Mouse (Mus musculus) ES-E14 (cell line): ENCODE data around the gene Rrnad1. TPM values are rescaled to one million over a fixed set of nuclear protein-coding genes. Genes with fewer than 3 reads are reported as not detected.

Experiments
- DNase-seq: peaks from one replicate; pipeline ENCODE4 v3.0.0-alpha.2; 2013; ENCODE audit warnings: low read depth, low spot score
- H3K27ac ChIP-seq: 2 replicates; pipeline ENCODE4 v1.5.1; 2012; ENCODE audit warnings: low read depth, mild to moderate bottlenecking, low read length, moderate library complexity, mixed read lengths; ENCODE audit not compliant: poor library complexity, insufficient read depth, severe bottlenecking
- H3K36me3 ChIP-seq: 2 replicates; pipeline ENCODE4 v1.6.1; 2012; ENCODE audit warnings: mild to moderate bottlenecking, low read length, moderate library complexity, mixed read lengths; ENCODE audit not compliant: control insufficient read depth, poor library complexity, insufficient read depth, severe bottlenecking
- H3K4me1 ChIP-seq, 2 experiments: fragments of 150-350 bp in 1 of 2; sonication (generic) in 1 of 2; 2 replicates each; pipeline ENCODE4 v1.6.1; 2012; ENCODE audit warnings: low read length in 2 of 2, mild to moderate bottlenecking in 1 of 2, mixed read lengths in 1 of 2; ENCODE audit not compliant: control insufficient read depth in 2 of 2, insufficient read depth in 2 of 2, poor library complexity in 1 of 2
- H3K4me3 ChIP-seq, 2 experiments: fragments of 150-350 bp in 1 of 2; sonication (generic) in 1 of 2; 2 replicates each; pipeline ENCODE4 v1.5.1; 2012; ENCODE audit warnings: low read length in 2 of 2, low read depth in 1 of 2, mild to moderate bottlenecking in 1 of 2, mixed read lengths in 1 of 2; ENCODE audit not compliant: insufficient read depth in 1 of 2, poor library complexity in 1 of 2, severe bottlenecking in 1 of 2
- H3K9ac ChIP-seq: 2 replicates; pipeline ENCODE4 v1.6.1; 2012; ENCODE audit warnings: low read depth, mild to moderate bottlenecking, low read length, mixed read lengths; ENCODE audit not compliant: poor library complexity, insufficient read depth, severe bottlenecking
- H3K9me3 ChIP-seq: fragments of 150-350 bp; sonication (generic); 2 replicates; pipeline ENCODE4 v1.6.1; 2012; ENCODE audit warnings: low read depth, mild to moderate bottlenecking, low read length; ENCODE audit not compliant: control insufficient read depth, insufficient read depth
- CHD2 ChIP-seq: IDR thresholded peaks from 2 replicates; pipeline ENCODE4 v1.6.1; 2014; ENCODE audit warnings: mild to moderate bottlenecking, low read depth, low read length, inconsistent platforms
- HCFC1 ChIP-seq: IDR thresholded peaks from 2 replicates; pipeline ENCODE4 v1.6.1; 2012; ENCODE audit warnings: low read length, inconsistent platforms, borderline replicate concordance; ENCODE audit not compliant: insufficient read depth
- MAFK ChIP-seq: IDR thresholded peaks from 2 replicates; pipeline ENCODE4 v1.6.1; 2014; ENCODE audit warnings: mild to moderate bottlenecking, low read depth, low read length, inconsistent platforms; ENCODE audit not compliant: insufficient read depth
- ZC3H11A ChIP-seq: IDR thresholded peaks from 2 replicates; pipeline ENCODE4 v1.6.1; 2012; ENCODE audit warnings: low read depth, mild to moderate bottlenecking, inconsistent platforms, low read length, borderline replicate concordance
- ZNF384 ChIP-seq: IDR thresholded peaks from 2 replicates; pipeline ENCODE4 v1.6.1; 2012; ENCODE audit warnings: low read depth, low read length, inconsistent platforms
- in situ Hi-C, 2 experiments: fragments of 600-800 bp; cut with MboI; formaldehyde crosslinking; loops; one replicate each; pipeline ENCODE4 v1.15.1; 2025; ENCODE audit warnings: low sequenced_read_pairs in 2 of 2, inconsistent platforms in 1 of 2; ENCODE audit not compliant: unreplicated experiment in 2 of 2
- total RNA-seq: library from RNA; depleted of rRNA; stranded (reverse); fragments of 300-350 nt; gene quantifications from 2 replicates; pipeline ENCODE4 v1.2.3, GENCODE M21; 2012

Gene Rrnad1
- total RNA-seq, 1 experiment = 22.0 TPM

DNA sequence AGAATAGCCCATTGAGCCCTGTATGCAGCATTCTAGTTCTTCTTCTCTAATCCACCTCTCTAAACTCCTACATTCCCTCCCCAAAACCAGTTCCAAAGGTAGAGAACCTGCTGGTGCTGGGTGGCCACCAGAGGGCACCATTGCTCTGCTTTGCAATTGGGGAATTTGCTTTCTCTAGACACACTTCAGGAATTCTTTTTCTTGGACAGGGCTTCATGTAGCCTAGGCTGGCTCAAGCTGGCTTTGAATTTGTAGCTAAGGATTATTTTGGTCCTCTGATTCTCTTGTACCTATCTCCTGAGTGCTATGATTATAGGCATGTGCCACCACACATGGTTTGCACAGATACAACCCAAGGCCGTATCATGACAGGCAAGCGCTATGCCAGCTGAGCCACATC lies 5.3 kb upstream of the Rrnad1 start:
- in situ Hi-C loops = loop anchor here in 1 of 2 experiments (5.0 kb wide), 1 partner anchor 52 kb away; no protein-coding TSS in a partner anchor
- peaks cover 53% of the 10 kb centered on the region for H3K36me3 ChIP-seq
- peaks cover 2 to 9% of the 10 kb centered on the region in 2 experiments; a peak in 3 of 4 replicates for H3K4me1 ChIP-seq
- no peak overlapping the region for H3K27ac ChIP-seq
- H3K4me3 ChIP-seq = no peak overlapping the region
- TF ChIP-seq ZC3H11A (peak; percentile 86), ZNF384 (no peak)
- H3K9ac ChIP-seq = no peak overlapping the region
- H3K9me3 ChIP-seq = no peaks in the 10 kb centered on the region
- DNase-seq = peak; percentile 71

DNA sequence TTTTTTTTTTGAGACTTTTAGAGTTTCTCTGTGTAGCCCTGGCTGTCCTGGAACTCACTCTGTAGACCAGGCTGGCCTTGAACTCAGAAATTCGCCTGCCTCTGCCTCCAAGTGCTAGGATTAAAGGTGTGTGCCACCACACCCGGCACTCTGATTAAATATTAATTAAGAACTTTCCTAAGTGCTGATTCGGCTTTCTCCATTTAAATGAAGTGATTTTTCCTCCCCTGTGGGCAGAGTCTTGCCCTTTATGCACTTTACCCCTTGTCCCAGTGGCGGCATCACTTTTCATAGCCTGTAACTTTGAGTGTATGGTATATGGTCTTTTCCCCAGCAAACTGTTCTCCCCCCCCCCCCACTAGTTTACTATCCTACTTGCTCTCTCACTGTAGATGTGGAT lies 4.7 kb upstream of the Rrnad1 start:
- Histone ChIP-seq H3K9me3 (no peaks in the 10 kb centered on the region), H3K27ac (no peak overlapping the region), H3K9ac (no peak overlapping the region), H3K4me3 (no peak overlapping the region), H3K4me1 (peaks cover 2 to 9% of the 10 kb centered on the region in 2 experiments; a peak in 3 of 4 replicates), H3K36me3 (peaks cover 50% of the 10 kb centered on the region)
- in situ Hi-C loops = loop anchor here in 1 of 2 experiments (5.0 kb wide), 1 partner anchor 52 kb away; no protein-coding TSS in a partner anchor
- DNase-seq = no peak
- TF ChIP-seq ZC3H11A = no peak

DNA sequence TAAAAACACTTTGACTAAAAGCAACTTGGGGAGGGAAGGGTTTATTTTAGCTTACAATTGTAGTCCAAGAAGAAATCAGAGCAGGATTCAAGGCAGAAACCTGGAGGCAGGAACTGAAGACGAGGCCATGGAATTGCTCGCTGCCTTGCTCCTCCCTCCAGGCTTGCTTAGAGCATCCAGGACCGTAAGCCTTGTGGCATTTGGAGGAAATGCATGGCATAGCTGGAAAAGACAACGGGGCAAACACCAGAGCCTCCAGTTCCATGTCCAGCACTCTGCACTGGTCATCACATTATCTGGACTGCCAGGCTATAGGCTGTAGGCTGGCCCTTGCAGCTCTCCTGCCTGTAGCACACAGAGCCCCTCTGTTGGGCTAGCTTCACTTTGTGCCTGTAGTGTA lies 4.0 kb upstream of the Rrnad1 start:
- H3K36me3 ChIP-seq = peaks cover 47% of the 10 kb centered on the region

DNA sequence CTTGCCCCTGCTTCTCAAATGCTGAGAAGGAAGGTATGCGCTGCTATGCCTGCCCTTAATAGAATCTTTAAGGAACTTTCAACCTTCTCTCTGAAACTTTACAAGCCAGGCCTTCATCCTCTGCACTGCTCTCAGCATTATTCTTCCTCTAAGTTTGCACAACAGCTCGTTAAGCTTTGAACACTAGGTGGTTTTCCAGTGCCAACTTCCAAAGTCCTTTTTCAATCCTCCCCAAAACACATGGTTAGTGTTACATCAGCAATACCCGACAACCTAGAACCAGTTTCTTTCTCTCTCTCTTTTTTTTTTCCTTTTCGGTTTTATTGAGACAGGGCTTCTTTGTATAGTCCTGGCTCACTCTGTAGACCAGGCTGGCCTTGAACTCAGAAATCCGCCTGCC lies 3.5 kb upstream of the Rrnad1 start:
- TF ChIP-seq HCFC1 (no peak), MAFK (no peak), ZC3H11A (no peak), CHD2 (no peak), ZNF384 (no peak)
- no peaks in the 10 kb centered on the region for H3K9me3 ChIP-seq
- no peak overlapping the region for H3K9ac ChIP-seq
- H3K27ac ChIP-seq = no peak overlapping the region
- peaks cover 43% of the 10 kb centered on the region for H3K36me3 ChIP-seq
- no peak overlapping the region for H3K4me3 ChIP-seq
- H3K4me1 ChIP-seq = peaks cover 2 to 9% of the 10 kb centered on the region in 2 experiments; a peak in 3 of 4 replicates
- in situ Hi-C loops = no loop called here
- no peak for DNase-seq

More for the DNA sequence above, 4.0 kb upstream of the Rrnad1 start:
- Histone ChIP-seq H3K9me3 (no peaks in the 10 kb centered on the region), H3K4me1 (peaks cover 2 to 9% of the 10 kb centered on the region in 2 experiments; a peak in 3 of 4 replicates), H3K9ac (no peak overlapping the region), H3K4me3 (no peak overlapping the region), H3K27ac (no peak overlapping the region)
- in situ Hi-C loops = no loop called here
- TF ChIP-seq ZC3H11A (no peak), HCFC1 (no peak), CHD2 (no peak), ZNF384 (no peak), MAFK (no peak)
- DNase-seq = no peak

DNA sequence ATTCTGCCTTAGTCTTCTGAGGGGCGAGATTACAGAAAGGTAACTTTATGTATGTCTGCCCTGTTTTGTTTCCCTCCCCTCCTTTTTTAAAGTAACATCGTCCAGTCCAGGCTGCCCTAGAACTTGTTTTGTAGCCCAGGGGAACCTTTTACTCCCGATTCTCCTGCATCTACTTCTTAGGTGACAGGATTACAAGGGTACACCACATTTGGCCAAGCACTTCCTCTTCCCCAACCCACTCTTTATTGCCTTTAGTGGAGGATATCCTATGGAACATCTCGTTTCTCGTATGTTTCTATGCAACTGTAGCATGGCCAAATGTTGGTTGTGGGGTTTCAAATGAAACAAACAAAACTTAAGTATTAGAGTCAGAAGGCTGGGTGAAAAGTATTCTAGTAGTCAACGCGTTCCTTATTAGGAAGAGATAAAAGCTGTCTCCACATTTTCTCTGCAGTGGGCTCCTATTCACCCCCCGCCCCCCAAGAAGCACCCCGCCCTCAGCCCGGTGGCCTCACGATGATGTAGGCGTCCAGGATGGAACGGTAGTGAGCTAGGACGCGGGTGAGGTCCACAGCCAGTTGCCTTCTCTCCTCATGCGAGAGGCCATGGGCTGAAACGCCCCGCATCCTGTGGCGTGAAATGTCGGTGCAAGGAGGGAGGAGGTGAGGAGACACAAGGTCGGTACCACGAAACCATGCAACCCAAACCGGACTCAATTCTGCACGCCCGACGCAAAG lies 1.0 kb downstream of the Rrnad1 start:
- Histone ChIP-seq H3K9me3 (no peaks in the 10 kb centered on the region), H3K9ac (peak overlapping the region; percentile 73), H3K4me1 (peaks cover 2 to 9% of the 10 kb centered on the region in 2 experiments; a peak in 2 of 4 replicates), H3K27ac (peak overlapping the region; percentile 16; the same call in 1 of the 2 replicates), H3K4me3 (peak overlapping the region; percentile 72 to 88), H3K36me3 (peaks cover 34% of the 10 kb centered on the region)
- DNase-seq = no peak
- TF ChIP-seq ZNF384 = no peak
- no peak for TF ChIP-seq CHD2
- no peak for TF ChIP-seq HCFC1
- TF ChIP-seq ZC3H11A = no peak
- no peak for TF ChIP-seq MAFK
- in situ Hi-C loops = no loop called here
